Mouse (Mus musculus) mouse embryonic stem cell (cell line): ENCODE measurements around the gene Zmynd12.

Experiments used
- in situ Hi-C, 2 experiments: fragments of 300-500 bp; cut with MboI; formaldehyde crosslinking; loops; 1 replicate in 1 of 2; 3 replicates in 1 of 2; pipeline ENCODE4 v1.14.3; 2019 to 2020; ENCODE audit warnings: low sequenced_read_pairs in 2 of 2, low pct_unique_long_range_greater_than_20kb in 1 of 2, mixed read lengths in 1 of 2; ENCODE audit not compliant: unreplicated experiment in 1 of 2

Zmynd12 gene

GRCm38 (mm10) chr4:119422294-119422964 lies at the start of gene Zmynd12, which contains the start of gene Ppcs:
TSS of gene Zmynd12 (plus strand) at chr4:119422814.
TSS of gene Ppcs (minus strand) at chr4:119422420.
- in situ Hi-C loops = no loop called here

GRCm38 (mm10) chr4:119381471-119382190 lies 41.0 kb upstream of the Zmynd12 start:
- in situ Hi-C loops = no loop called here

GRCm38 (mm10) chr4:119389184-119389583 lies 33.4 kb upstream of the Zmynd12 start:
- in situ Hi-C loops = no loop called here

GRCm38 (mm10) chr4:119390369-119390768 lies 32.2 kb upstream of the Zmynd12 start:
- in situ Hi-C loops = no loop called here

GRCm38 (mm10) chr4:119398751-119399150 lies 23.9 kb upstream of the Zmynd12 start:
- in situ Hi-C loops = no loop called here

- in situ Hi-C loops = no loop called here
Measured at GRCm38 (mm10) chr4:119400896-119401295, 21.7 kb upstream of the Zmynd12 start.

GRCm38 (mm10) chr4:119403431-119403830 lies 19.2 kb upstream of the Zmynd12 start:
- in situ Hi-C loops = no loop called here

GRCm38 (mm10) chr4:119411877-119412650 lies 10.6 kb upstream of the Zmynd12 start:
- in situ Hi-C loops = no loop called here

- in situ Hi-C loops = no loop called here
Measured at GRCm38 (mm10) chr4:119412791-119413190, 9.8 kb upstream of the Zmynd12 start.

- in situ Hi-C loops = no loop called here
Measured at GRCm38 (mm10) chr4:119415072-119415753, 7.4 kb upstream of the Zmynd12 start, which contains the start of gene Ccdc30. TSS of gene Ccdc30 (minus strand) at chr4:119415521.

GRCm38 (mm10) chr4:119417270-119417669 lies 5.3 kb upstream of the Zmynd12 start:
- in situ Hi-C loops = no loop called here

- in situ Hi-C loops = no loop called here
Measured at GRCm38 (mm10) chr4:119417894-119418293, 4.7 kb upstream of the Zmynd12 start.

- in situ Hi-C loops = no loop called here
Measured at GRCm38 (mm10) chr4:119421191-119421590, 1.4 kb upstream of the Zmynd12 start.

- in situ Hi-C loops = no loop called here
Measured at GRCm38 (mm10) chr4:119421921-119422293, 707 bp upstream of the Zmynd12 start.

GRCm38 (mm10) chr4:119425077-119425476 lies 2.5 kb downstream of the Zmynd12 start:
- in situ Hi-C loops = no loop called here

GRCm38 (mm10) chr4:119425601-119426000 lies 3.0 kb downstream of the Zmynd12 start:
- in situ Hi-C loops = no loop called here

- in situ Hi-C loops = no loop called here
Measured at GRCm38 (mm10) chr4:119427680-119428079, 5.1 kb downstream of the Zmynd12 start.

- in situ Hi-C loops = loop anchor here in 1 of 2 experiments (10.0 kb wide), 1 partner anchor 234 kb away; no protein-coding TSS in a partner anchor
Measured at GRCm38 (mm10) chr4:119430678-119431077, 8.1 kb downstream of the Zmynd12 start.
